Mouse (Mus musculus) embryonic facial prominence, embryonic 12.5 days (tissue): ENCODE results near the gene Lsm14b. TPM values are rescaled to one million over a fixed set of nuclear protein-coding genes. Genes with fewer than 3 reads are reported as not detected.
A peak's percentile ranks its signal among the peaks of the same experiment; 100 is the strongest.

Source experiments
- ATAC-seq: fragments of 200-750 bp; cut with Nextera tagmentation; 2 replicates; pipeline ENCODE4 v1.8.0; 2017; ENCODE audit not compliant: insufficient number of reproducible peaks, insufficient read depth, low FRiP score, low TSS enrichment
- H3K27ac ChIP-seq: fragments of 300-500 bp; sonication (generic); 2 replicates; pipeline ENCODE4 v1.5.1; 2016; ENCODE audit warnings: mild to moderate bottlenecking
- H3K27me3 ChIP-seq: fragments of 300-500 bp; sonication (generic); 2 replicates; pipeline ENCODE4 v1.6.1; 2016; ENCODE audit warnings: mild to moderate bottlenecking, moderate library complexity
- H3K36me3 ChIP-seq: fragments of 300-500 bp; sonication (generic); 2 replicates; pipeline ENCODE4 v1.6.1; 2016; ENCODE audit warnings: mild to moderate bottlenecking
- H3K4me1 ChIP-seq: fragments of 300-500 bp; sonication (generic); 2 replicates; pipeline ENCODE4 v1.6.1; 2016
- H3K4me2 ChIP-seq: fragments of 300-500 bp; sonication (generic); replicated peaks from 2 replicates; pipeline ENCODE4 v1.6.1; 2016; ENCODE audit warnings: mild to moderate bottlenecking, moderate library complexity
- H3K4me3 ChIP-seq: fragments of 300-500 bp; sonication (generic); 2 replicates; pipeline ENCODE4 v1.5.1; 2016; ENCODE audit warnings: mild to moderate bottlenecking
- H3K9ac ChIP-seq: fragments of 300-500 bp; sonication (generic); 2 replicates; pipeline ENCODE4 v1.6.1; 2016; ENCODE audit warnings: mild to moderate bottlenecking, moderate library complexity
- H3K9me3 ChIP-seq: fragments of 300-500 bp; sonication (generic); 2 replicates; pipeline ENCODE4 v1.6.1; 2016; ENCODE audit warnings: mild to moderate bottlenecking, moderate library complexity
- WGBS: fragments of 180-500 bp; shearing (Covaris S2); methylation state at CpG from one replicate; pipeline ENCODE4 v1.1.7; 2016; 5-methylcytosine and 5-hydroxymethylcytosine counted together
- polyA plus RNA-seq: library from polyadenylated mRNA; unstranded; fragments of >200 nt; fragmentation: Nextera tagmentation; extraction: Ambion mirVana; gene quantifications from 2 replicates; pipeline ENCODE4 v1.2.1, GENCODE M21; 2016

Lsm14b gene
- polyA plus RNA-seq, 1 experiment from 2014 or later: 13.1 TPM

DNA sequence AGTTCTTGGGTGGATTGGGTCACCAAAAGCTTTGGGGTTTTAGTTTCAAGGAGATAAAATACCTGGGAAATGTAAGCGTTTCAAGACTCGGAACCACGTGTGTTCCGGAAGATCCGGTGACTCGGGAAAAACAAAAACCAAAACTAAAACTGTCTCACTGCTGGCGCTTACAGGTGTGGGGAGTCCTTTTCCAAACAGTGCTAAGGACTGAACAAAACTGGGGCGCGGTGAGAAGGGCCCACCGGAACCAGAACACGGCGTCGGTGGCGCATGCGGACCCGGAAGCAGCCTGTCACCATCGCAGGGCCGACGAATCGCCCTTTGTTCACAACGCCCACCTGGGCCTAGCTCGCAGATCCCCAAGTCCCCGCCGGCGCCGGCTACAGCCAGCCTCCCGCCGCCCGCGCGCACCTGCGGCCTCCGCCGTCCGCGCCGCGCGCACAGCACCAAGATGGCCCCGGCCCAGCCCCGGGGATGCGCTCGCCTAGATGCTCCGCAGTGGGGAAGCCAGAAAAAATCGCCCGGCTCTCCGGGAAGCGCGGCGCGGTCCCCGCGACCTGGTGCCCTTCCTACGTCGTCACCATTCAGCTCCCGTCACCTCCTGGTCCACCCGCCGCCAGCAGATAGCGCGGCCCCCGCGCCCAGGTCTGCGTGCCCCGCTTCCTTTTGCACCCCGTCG, 16.9 kb downstream of the Lsm14b start:
- Histone ChIP-seq H3K27ac (peak overlapping the region; percentile 91), H3K4me3 (peak overlapping the region; percentile 100), H3K36me3 (peaks cover 28% of the 10 kb centered on the region), H3K9me3 (no peaks in the 10 kb centered on the region), H3K27me3 (no peaks in the 10 kb centered on the region), H3K4me1 (peaks cover 29% of the 10 kb centered on the region), H3K4me2 (peak overlapping the region; percentile 90), H3K9ac (peak overlapping the region; percentile 88)
- WGBS: 0% methylated on average over 58 of the region's 66 CpGs
- peak; percentile 24 for ATAC-seq

DNA sequence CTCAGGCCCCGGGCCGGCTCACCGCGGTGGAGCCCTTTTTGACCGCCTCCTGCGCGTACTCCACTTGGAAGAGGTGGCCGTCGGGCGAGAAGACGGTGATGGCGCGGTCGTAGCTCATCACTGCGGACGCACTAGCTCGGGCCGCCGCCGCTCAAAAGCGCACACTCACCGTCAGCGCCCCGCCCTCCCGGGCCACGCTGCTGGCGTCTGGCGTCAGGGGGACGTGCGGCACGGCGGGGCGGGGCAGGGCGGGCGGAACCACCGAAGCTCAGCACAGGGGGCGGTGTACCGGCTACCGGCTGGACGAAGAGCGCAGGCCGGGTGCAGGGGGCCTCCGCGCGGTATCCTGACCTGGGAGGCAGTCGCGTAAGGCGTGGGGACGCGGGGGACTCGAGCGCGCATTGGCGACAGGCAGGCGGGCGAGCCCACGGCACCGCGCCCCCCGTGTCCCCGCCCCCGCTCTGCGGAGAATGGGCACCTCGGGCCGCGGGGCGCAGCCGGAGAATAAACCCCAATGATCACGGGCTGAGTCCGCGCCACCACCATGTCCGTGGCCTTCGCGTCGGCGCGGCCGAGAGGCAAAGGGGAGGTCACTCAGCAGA, 17.6 kb downstream of the Lsm14b start, which contains the start of the genes Psma7 and Ss18l1:
Gene Psma7, minus strand, starts transcription at position 178 of the 602 bp plus-strand sequence.
Gene Ss18l1, plus strand, starts transcription at position 254 of the 602 bp plus-strand sequence.
- no peaks in the 10 kb centered on the region for H3K9me3 ChIP-seq
- H3K36me3 ChIP-seq: peaks cover 22% of the 10 kb centered on the region
- peak within 1 kb of the TSS; percentile 88 for H3K9ac ChIP-seq
- H3K4me3 ChIP-seq: peak within 1 kb of the TSS; percentile 100
- peak within 1 kb of the TSS; percentile 91 for H3K27ac ChIP-seq
- peak within 1 kb of the TSS; percentile 90 for H3K4me2 ChIP-seq
- ATAC-seq: peak; percentile 91
- H3K27me3 ChIP-seq: no peaks in the 10 kb centered on the region
- peaks cover 29% of the 10 kb centered on the region for H3K4me1 ChIP-seq
- WGBS: under 1% methylated on average over 67 of the region's 78 CpGs

- Histone ChIP-seq H3K27me3 (no peaks in the 10 kb centered on the region), H3K36me3 (peaks cover 16% of the 10 kb centered on the region), H3K9me3 (no peaks in the 10 kb centered on the region), H3K4me3 (peak overlapping the region; percentile 100), H3K9ac (peak overlapping the region; percentile 88), H3K4me1 (peaks cover 29% of the 10 kb centered on the region), H3K4me2 (peak overlapping the region; percentile 90), H3K27ac (peak overlapping the region; percentile 91)
- WGBS: under 1% methylated on average over 66 of the region's 66 CpGs
- peak; percentile 57 for ATAC-seq
These were observed 18.2 kb downstream of the Lsm14b start for GRCm38 (mm10) chr2:180042858-180043515.

DNA sequence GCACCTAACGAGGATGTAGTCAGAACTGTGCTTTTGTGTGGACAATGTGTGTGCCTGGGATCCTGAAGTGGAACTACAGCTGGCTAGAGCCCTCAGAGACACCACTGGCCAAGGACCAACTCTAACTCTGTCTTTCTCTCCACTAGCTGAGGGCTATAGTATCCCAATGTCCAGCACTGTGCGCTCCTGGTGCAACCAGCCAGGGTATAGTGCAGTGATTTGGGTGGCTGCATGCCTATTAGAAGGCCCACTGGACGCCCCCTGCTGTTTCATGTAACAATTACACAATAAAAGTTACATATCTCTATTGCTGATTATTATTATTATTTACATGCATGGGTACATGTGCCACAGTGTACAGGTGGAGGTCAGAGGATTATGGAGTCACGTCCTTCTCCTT, 20.5 kb downstream of the Lsm14b start:
- H3K9me3 ChIP-seq: no peaks in the 10 kb centered on the region
- WGBS: 44% methylated on average over 4 of the region's 4 CpGs
- H3K27me3 ChIP-seq: no peaks in the 10 kb centered on the region
- H3K27ac ChIP-seq: no peak overlapping the region
- H3K4me3 ChIP-seq: no peak overlapping the region
- no peaks in the 10 kb centered on the region for H3K36me3 ChIP-seq
- peaks cover 23% of the 10 kb centered on the region for H3K4me1 ChIP-seq
- no peak overlapping the region for H3K9ac ChIP-seq
- ATAC-seq: no peak
- no peak overlapping the region for H3K4me2 ChIP-seq

GRCm38 (mm10) chr2:180047580-180047979, 22.8 kb downstream of the Lsm14b start:
- Histone ChIP-seq H3K36me3 (no peaks in the 10 kb centered on the region), H3K27me3 (no peaks in the 10 kb centered on the region), H3K9ac (no peak overlapping the region), H3K27ac (no peak overlapping the region), H3K4me2 (no peak overlapping the region), H3K4me3 (no peak overlapping the region), H3K9me3 (no peaks in the 10 kb centered on the region), H3K4me1 (peaks cover 15% of the 10 kb centered on the region)
- ATAC-seq: no peak
- 87% methylated on average over 3 of the region's 3 CpGs for WGBS

DNA sequence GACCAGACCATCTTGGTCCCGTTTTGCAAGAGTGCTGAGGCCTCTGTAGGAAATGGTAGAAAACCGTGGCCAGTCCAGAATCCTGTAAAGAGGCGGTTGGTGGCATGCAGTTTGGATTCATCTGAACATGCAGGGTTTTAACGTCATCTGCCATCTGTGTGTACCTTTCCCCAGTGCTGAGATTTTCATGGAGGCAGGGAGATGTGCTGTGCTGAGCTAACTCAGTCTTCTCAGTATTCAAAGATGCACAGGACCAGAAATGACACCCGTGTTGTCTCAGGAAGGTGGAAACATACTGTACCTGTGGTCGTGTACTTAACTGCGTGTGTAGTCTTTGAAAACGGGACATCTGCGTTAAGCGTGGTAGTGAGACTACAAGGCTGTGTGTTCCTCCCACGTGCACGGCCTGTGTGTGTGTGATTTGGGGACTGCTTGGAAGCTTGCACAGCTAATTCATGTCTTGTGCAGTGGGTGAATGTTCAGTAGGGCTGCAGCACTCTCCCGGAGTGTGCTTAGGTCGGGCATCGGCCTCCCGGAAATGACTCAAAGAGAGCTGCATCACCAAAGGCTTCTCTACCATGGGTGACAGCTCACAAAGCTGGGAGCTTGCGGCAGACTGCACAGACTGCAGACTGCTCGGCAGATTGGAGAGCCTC, 23.3 kb downstream of the Lsm14b start:
- H3K4me3 ChIP-seq: no peak overlapping the region
- peaks cover 3% of the 10 kb centered on the region for H3K36me3 ChIP-seq
- no peak overlapping the region for H3K4me2 ChIP-seq
- peaks cover 15% of the 10 kb centered on the region for H3K4me1 ChIP-seq
- no peak overlapping the region for H3K27ac ChIP-seq
- H3K27me3 ChIP-seq: no peaks in the 10 kb centered on the region
- ATAC-seq: no peak
- 94% methylated on average over 18 of the region's 18 CpGs for WGBS
- H3K9ac ChIP-seq: no peak overlapping the region
- H3K9me3 ChIP-seq: no peaks in the 10 kb centered on the region

GRCm38 (mm10) chr2:180050986-180051385, 26.2 kb downstream of the Lsm14b start:
- Histone ChIP-seq H3K36me3 (peaks cover 32% of the 10 kb centered on the region), H3K4me3 (no peak overlapping the region), H3K27me3 (no peaks in the 10 kb centered on the region), H3K4me2 (no peak overlapping the region), H3K4me1 (no peaks in the 10 kb centered on the region), H3K27ac (no peak overlapping the region), H3K9me3 (no peaks in the 10 kb centered on the region), H3K9ac (no peak overlapping the region)
- WGBS: 24% methylated on average over 5 of the region's 5 CpGs
- ATAC-seq: 0 out of 2 replicates have a peak, but pooled peaks have one; percentile 16

GRCm38 (mm10) chr2:180051986-180052733, 27.4 kb downstream of the Lsm14b start:
- no peak overlapping the region for H3K27ac ChIP-seq
- H3K27me3 ChIP-seq: no peaks in the 10 kb centered on the region
- no peak overlapping the region for H3K9ac ChIP-seq
- H3K9me3 ChIP-seq: no peaks in the 10 kb centered on the region
- ATAC-seq: no peak
- H3K4me3 ChIP-seq: no peak overlapping the region
- peaks cover 42% of the 10 kb centered on the region for H3K36me3 ChIP-seq
- 87% methylated on average over 14 of the region's 14 CpGs for WGBS
- no peaks in the 10 kb centered on the region for H3K4me1 ChIP-seq
- no peak overlapping the region for H3K4me2 ChIP-seq

DNA sequence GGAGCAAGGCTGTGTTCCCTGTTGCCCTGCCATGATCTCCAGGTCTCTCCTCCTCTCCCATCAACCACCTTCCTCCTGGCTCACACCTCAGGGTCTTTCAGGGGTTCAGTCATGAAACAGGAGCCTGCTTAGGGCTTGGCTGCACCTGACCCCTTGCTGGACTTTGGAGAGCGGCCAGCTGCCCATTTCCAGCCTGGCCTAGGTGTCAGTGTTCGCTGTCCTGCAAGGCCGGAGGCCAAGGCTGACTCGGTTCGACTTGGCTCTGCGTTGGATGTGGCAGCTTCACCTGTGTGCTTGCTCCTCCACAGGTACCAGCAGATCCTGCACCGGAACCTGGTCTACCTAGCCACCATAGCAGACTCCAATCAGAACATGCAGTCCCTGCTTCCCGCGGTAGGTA, 28.2 kb downstream of the Lsm14b start:
- no peak for ATAC-seq
- H3K9me3 ChIP-seq: no peaks in the 10 kb centered on the region
- 92% methylated on average over 9 of the region's 9 CpGs for whole genome bisulfite sequencing
- H3K4me3 ChIP-seq: no peak overlapping the region
- no peak overlapping the region for H3K4me2 ChIP-seq
- H3K36me3 ChIP-seq: peaks cover 50% of the 10 kb centered on the region
- no peak overlapping the region for H3K27ac ChIP-seq
- H3K9ac ChIP-seq: no peak overlapping the region
- no peaks in the 10 kb centered on the region for H3K27me3 ChIP-seq
- H3K4me1 ChIP-seq: no peaks in the 10 kb centered on the region

DNA sequence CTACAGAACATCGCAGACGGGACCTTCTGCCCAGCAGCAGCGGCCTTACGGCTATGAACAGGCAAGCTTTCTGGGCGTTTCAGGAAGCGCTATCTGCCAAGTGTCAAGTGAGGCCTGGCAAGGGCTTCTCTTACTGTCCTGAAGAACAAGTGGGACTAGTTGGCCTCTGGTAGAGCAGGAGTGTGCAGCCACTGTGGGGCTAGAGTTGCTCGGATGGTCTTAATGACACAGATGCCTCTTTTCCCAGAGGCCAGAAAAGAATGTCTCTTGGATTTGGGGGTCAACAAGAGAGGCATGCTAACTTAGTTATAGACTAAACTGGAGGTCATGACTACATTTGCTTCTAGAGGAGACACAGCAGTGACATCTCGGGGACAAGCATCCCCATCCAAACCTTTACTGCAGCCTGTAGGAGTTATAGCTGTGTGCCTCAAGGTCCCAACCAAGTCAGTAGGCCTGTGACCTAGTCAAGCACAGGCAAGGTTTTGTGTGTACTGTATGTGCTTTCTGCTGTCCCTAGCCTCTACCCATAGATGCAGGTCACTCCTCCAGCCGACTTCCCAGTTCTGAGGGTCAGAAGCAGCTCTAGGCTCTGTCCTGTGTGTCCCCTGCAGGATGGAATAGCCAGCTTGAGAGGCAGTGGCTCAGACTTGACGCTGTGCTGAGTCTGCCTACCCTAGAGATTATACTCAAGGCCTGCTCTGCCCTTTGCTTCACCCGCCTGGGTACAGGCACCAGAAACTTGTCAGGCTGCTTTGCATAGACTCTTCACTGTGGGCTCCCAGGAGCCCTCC, 38.7 kb downstream of the Lsm14b start:
- 92% methylated on average over 11 of the region's 11 CpGs for WGBS
- no peak overlapping the region for H3K4me2 ChIP-seq
- no peak for ATAC-seq
- peaks cover 66% of the 10 kb centered on the region for H3K36me3 ChIP-seq
- no peaks in the 10 kb centered on the region for H3K27me3 ChIP-seq
- no peak overlapping the region for H3K27ac ChIP-seq
- H3K4me1 ChIP-seq: no peaks in the 10 kb centered on the region
- no peaks in the 10 kb centered on the region for H3K9me3 ChIP-seq
- no peak overlapping the region for H3K9ac ChIP-seq
- H3K4me3 ChIP-seq: no peak overlapping the region
